Mouse (Mus musculus): ENCODE data around the gene Zeb2. TPM values are rescaled to one million over a fixed set of nuclear protein-coding genes. Genes with fewer than 3 reads are reported as not detected.
A peak's percentile ranks its signal among the peaks of the same experiment; 100 is the strongest.

The Zeb2 gene
- polyA plus RNA-seq, 1 experiment from 2014 or later = 120 TPM

DNA sequence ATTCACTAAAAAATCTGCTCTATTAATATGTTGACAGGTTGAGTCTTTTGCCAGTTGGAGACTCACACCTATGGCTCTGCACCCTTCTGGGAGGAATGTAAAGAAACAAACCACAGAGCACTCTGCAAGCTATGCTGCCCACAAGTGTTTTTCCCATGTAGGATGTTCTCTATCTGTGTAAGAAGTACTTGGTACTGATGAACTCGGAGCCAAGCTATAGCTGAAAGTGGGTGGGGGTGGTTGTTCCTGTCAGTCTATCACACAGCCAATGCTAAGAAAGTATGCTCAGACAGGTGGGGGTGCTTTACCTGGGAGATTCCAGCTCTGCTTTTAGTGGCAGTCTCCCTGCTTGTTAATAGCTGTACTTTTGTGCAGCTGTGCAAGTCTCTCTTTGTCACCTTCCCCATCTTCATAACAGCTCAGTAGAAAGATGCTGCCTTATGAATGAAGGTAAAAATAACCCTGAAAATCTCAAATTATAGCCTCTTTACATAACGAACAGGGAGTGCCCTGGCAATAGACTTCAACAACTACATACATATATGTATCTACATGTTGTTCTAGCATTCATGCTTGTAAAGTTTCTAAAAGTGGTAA, 22.7 kb downstream of the Zeb2 start:
- H3K4me3 ChIP-seq (replicated peaks; ENCODE audit: low read length) = no peak overlapping the region
- 74% methylated on average over 2 of the region's 2 CpGs for WGBS
- no peaks in the 10 kb centered on the region for H3K27me3 ChIP-seq (replicated peaks; ENCODE audit: control insufficient read depth, insufficient read depth, low read length)
- 0 out of 2 replicates have a peak, but pooled peaks cover 2% of the 10 kb centered on the region for H3K36me3 ChIP-seq (ENCODE audit: control insufficient read depth, insufficient read depth)
- no peak overlapping the region for H3K9ac ChIP-seq (replicated peaks; ENCODE audit: low read depth, low read length)
- H3K27ac ChIP-seq (ENCODE audit: low read length) = peak overlapping the region; percentile 14
- H3K9me3 ChIP-seq (ENCODE audit: control insufficient read depth, low read length) = no peaks in the 10 kb centered on the region
- no peak overlapping the region for H3K4me2 ChIP-seq (ENCODE audit: low read length)
- no peak for ATAC-seq
- peaks cover 61% of the 10 kb centered on the region for H3K4me1 ChIP-seq (replicated peaks; ENCODE audit: control insufficient read depth, insufficient read depth, low read length)

DNA sequence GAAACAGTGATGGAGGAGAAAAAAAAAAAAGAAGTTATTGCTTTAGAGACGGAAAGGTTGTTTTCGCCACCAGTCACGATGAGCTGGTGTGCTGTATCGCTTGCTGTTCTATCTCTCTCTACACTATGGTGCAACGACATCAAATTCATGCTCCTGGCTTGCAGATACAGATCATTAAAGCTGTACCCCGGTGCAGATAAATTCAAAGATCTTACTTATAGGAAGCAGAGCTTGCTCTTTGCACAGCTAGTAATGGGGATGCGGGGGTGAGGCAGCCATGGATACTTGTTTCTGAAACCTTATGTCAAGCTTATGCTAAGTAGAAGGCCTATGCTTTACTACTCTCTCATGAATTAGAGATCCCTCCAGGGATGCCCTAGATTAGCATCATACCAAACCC, 23.7 kb downstream of the Zeb2 start:
- Histone ChIP-seq H3K36me3 (ENCODE audit: control insufficient read depth, insufficient read depth) (0 out of 2 replicates have a peak, but pooled peaks cover 2% of the 10 kb centered on the region), H3K27me3 (replicated peaks; ENCODE audit: control insufficient read depth, insufficient read depth, low read length) (no peaks in the 10 kb centered on the region), H3K4me2 (ENCODE audit: low read length) (no peak overlapping the region), H3K9me3 (ENCODE audit: control insufficient read depth, low read length) (no peaks in the 10 kb centered on the region), H3K27ac (ENCODE audit: low read length) (peak overlapping the region; percentile 34), H3K4me1 (replicated peaks; ENCODE audit: control insufficient read depth, insufficient read depth, low read length) (peaks cover 66% of the 10 kb centered on the region), H3K9ac (replicated peaks; ENCODE audit: low read depth, low read length) (no peak overlapping the region), H3K4me3 (replicated peaks; ENCODE audit: low read length) (no peak overlapping the region)
- ATAC-seq = no peak
- WGBS = 76% methylated on average over 7 of the region's 7 CpGs

DNA sequence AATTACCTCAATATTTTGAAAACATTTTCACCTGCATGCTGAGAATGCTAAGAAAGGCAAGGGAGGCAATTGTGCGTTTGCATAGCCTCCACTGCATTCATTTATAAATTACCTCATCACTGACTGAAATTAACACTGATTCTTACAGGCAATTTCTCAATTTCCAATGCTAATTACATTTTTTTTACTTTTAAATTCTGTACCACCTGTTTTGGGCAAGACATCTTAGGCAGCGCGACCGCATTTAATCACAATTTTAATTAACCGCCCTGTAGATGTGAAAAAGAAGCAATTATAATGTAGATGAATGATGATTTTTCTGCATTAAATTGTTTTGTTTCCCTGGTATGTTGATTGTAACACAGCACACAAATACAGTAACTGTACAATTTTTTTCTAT, 24.5 kb downstream of the Zeb2 start:
- Histone ChIP-seq H3K4me3 (replicated peaks; ENCODE audit: low read length) (no peak overlapping the region), H3K27me3 (replicated peaks; ENCODE audit: control insufficient read depth, insufficient read depth, low read length) (no peaks in the 10 kb centered on the region), H3K9ac (replicated peaks; ENCODE audit: low read depth, low read length) (no peak overlapping the region), H3K36me3 (ENCODE audit: control insufficient read depth, insufficient read depth) (0 out of 2 replicates have a peak, but pooled peaks cover 2% of the 10 kb centered on the region), H3K27ac (ENCODE audit: low read length) (peak overlapping the region; percentile 41), H3K9me3 (ENCODE audit: control insufficient read depth, low read length) (no peaks in the 10 kb centered on the region), H3K4me2 (ENCODE audit: low read length) (no peak overlapping the region), H3K4me1 (replicated peaks; ENCODE audit: control insufficient read depth, insufficient read depth, low read length) (peaks cover 62% of the 10 kb centered on the region)
- peak; percentile 24 for ATAC-seq
- 26% methylated on average over 5 of the region's 5 CpGs for WGBS

DNA sequence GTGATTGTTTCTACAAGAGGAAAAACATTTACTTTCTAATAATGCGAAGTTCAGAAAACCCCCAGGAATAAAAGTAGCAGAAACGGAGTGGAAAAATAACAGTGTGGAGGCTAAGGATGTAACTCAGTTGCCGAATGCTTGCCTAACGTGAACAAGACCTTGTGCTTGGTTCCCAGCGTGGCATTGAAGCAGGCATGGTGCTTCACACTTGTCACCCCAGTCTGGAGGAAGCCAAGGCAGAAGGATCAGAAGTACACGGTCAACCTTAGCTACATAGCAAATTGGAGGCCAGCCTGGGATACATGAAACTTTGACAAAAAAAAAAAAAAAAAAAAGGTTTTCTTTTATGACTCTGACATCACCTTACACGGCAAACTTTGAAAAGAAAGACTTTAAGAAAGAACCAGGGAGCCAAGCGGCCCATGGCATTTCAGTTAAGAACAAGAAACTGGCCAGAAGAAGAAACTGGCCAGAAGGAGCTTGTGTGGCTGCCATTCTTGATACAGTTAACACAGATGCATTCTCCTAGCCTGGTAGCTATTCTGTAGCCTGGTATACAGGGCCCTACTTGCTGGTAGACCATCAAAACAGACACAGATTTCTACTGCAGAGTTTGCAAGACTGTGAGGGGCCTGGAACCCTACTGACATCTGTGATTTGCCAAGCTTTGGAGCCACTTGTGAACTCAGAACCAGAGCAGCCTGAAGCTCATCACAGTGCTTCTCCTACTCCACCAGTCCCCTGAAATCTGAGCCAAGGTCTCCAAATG, 26.5 kb downstream of the Zeb2 start:
- no peak overlapping the region for H3K9ac ChIP-seq (replicated peaks; ENCODE audit: low read depth, low read length)
- peaks cover 48% of the 10 kb centered on the region for H3K4me1 ChIP-seq (replicated peaks; ENCODE audit: control insufficient read depth, insufficient read depth, low read length)
- no peaks in the 10 kb centered on the region for H3K9me3 ChIP-seq (ENCODE audit: control insufficient read depth, low read length)
- H3K4me3 ChIP-seq (replicated peaks; ENCODE audit: low read length) = no peak overlapping the region
- no peak for ATAC-seq
- 0 out of 2 replicates have a peak, but pooled peaks cover 2% of the 10 kb centered on the region for H3K36me3 ChIP-seq (ENCODE audit: control insufficient read depth, insufficient read depth)
- no peak overlapping the region for H3K27ac ChIP-seq (ENCODE audit: low read length)
- H3K4me2 ChIP-seq (ENCODE audit: low read length) = no peak overlapping the region
- 88% methylated on average over 8 of the region's 8 CpGs for WGBS
- no peaks in the 10 kb centered on the region for H3K27me3 ChIP-seq (replicated peaks; ENCODE audit: control insufficient read depth, insufficient read depth, low read length)

DNA sequence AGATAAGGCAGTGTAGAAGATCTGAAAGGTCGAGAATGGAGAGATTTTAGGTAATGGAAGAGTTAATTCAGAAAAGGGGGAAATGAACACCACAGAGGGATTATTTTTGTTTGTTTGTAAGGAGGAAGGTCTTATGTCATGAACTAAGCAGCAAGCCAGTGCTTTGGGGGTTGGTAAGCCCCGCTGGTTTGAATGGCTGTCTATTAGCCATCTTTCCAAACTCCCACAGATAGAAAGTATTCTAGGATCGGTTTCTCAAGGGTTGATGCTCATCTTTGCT, 28.0 kb downstream of the Zeb2 start:
- Histone ChIP-seq H3K4me3 (replicated peaks; ENCODE audit: low read length) (no peak overlapping the region), H3K9ac (replicated peaks; ENCODE audit: low read depth, low read length) (peak overlapping the region; percentile 26; the same call in 1 of the 2 replicates), H3K4me2 (ENCODE audit: low read length) (no peak overlapping the region), H3K36me3 (ENCODE audit: control insufficient read depth, insufficient read depth) (0 out of 2 replicates have a peak, but pooled peaks cover 2% of the 10 kb centered on the region), H3K9me3 (ENCODE audit: control insufficient read depth, low read length) (no peaks in the 10 kb centered on the region), H3K27me3 (replicated peaks; ENCODE audit: control insufficient read depth, insufficient read depth, low read length) (no peaks in the 10 kb centered on the region), H3K4me1 (replicated peaks; ENCODE audit: control insufficient read depth, insufficient read depth, low read length) (peaks cover 40% of the 10 kb centered on the region), H3K27ac (ENCODE audit: low read length) (peak overlapping the region; percentile 34)
- no peak for ATAC-seq
- WGBS = 41% methylated on average over 3 of the region's 3 CpGs

DNA sequence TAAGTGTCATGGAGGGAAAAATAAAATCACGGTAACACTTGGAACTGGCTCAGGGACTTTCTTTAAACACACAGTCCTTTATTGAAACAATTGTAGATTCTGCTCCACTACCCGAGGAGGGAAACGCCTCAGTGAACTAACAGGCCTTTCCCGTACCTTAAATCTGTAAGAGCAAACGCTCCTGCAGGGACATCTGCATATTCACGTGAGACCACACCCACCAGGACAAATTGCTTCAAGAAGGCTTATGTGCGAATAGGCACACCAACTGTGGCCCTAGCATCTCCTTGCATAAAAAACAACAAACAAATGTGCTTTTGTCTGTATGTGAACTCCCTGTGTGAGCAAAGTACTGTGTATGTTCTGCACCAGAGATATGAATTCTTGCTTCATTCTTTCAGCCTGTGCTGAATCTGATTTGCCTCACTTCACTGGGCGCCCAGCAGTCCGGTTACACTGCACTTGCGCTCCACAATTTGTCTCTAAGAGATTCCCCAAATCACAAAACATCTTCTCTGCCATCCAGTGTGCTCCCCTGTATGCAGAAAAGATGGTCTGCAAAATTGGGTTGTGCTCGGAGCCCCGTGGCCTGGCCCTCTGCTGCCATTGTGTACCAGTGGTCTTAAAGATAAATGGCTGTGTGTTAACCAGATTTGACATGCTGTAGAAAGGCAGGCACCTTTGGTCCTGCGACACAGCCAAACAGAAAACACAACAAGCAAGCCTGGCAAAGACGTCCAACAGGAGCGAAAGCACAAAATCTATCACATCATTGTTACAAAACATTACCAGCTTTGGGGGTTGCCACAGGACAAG, 28.6 kb downstream of the Zeb2 start:
- ATAC-seq = no peak
- Histone ChIP-seq H3K9me3 (ENCODE audit: control insufficient read depth, low read length) (no peaks in the 10 kb centered on the region), H3K9ac (replicated peaks; ENCODE audit: low read depth, low read length) (peak overlapping the region; percentile 26; the same call in 1 of the 2 replicates), H3K4me2 (ENCODE audit: low read length) (peak overlapping the region; percentile 7; the same call in 1 of the 2 replicates), H3K27ac (ENCODE audit: low read length) (peak overlapping the region; percentile 34), H3K36me3 (ENCODE audit: control insufficient read depth, insufficient read depth) (0 out of 2 replicates have a peak, but pooled peaks cover 2% of the 10 kb centered on the region), H3K4me3 (replicated peaks; ENCODE audit: low read length) (no peak overlapping the region), H3K4me1 (replicated peaks; ENCODE audit: control insufficient read depth, insufficient read depth, low read length) (peaks cover 37% of the 10 kb centered on the region), H3K27me3 (replicated peaks; ENCODE audit: control insufficient read depth, insufficient read depth, low read length) (no peaks in the 10 kb centered on the region)
- 21% methylated on average over 15 of the region's 15 CpGs for WGBS

DNA sequence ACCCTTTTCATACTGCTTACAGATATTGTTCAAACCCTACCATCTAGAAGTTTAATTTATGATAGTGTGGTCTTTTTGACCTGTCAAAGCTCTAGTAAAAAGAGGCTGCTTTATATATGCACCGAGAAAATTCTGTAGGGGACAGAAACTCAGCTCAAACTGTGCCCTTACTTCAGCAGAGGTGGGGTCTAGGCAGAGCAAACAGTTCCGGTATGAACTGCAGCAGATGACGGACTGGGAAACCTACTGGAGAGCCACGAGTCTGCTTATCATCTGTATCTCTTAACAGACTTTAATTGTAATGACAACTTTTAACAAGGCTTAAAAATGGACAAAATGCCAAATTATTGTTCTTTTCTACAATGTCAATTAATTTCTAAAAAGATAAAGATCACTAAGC, 30.0 kb downstream of the Zeb2 start:
- Histone ChIP-seq H3K9ac (replicated peaks; ENCODE audit: low read depth, low read length) (no peak overlapping the region), H3K27me3 (replicated peaks; ENCODE audit: control insufficient read depth, insufficient read depth, low read length) (no peaks in the 10 kb centered on the region), H3K4me1 (replicated peaks; ENCODE audit: control insufficient read depth, insufficient read depth, low read length) (peaks cover 38% of the 10 kb centered on the region), H3K27ac (ENCODE audit: low read length) (no peak overlapping the region), H3K4me2 (ENCODE audit: low read length) (no peak overlapping the region), H3K36me3 (ENCODE audit: control insufficient read depth, insufficient read depth) (0 out of 2 replicates have a peak, but pooled peaks cover 2% of the 10 kb centered on the region), H3K4me3 (replicated peaks; ENCODE audit: low read length) (no peak overlapping the region), H3K9me3 (ENCODE audit: control insufficient read depth, low read length) (no peaks in the 10 kb centered on the region)
- WGBS = 57% methylated on average over 4 of the region's 4 CpGs
- ATAC-seq = no peak

DNA sequence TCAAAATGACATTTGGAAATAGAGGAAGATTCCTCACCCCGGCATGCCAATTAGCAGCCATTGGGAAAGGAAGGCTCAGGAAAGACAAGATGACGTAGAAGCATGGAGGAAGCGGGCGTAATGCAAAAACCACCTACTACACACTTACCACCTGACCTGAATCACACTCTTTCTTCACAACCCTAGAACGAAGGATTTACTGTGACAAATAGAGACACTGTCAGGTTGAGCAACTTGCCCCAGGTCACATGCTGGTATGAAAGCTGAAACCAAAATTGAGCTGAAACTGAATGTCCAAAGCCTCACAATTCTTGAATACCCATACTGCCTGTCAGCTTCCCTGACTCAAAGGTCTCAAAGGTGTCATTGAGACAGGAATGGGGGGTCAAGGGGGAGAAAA, 31.5 kb downstream of the Zeb2 start:
- 83% methylated on average over 5 of the region's 5 CpGs for WGBS

DNA sequence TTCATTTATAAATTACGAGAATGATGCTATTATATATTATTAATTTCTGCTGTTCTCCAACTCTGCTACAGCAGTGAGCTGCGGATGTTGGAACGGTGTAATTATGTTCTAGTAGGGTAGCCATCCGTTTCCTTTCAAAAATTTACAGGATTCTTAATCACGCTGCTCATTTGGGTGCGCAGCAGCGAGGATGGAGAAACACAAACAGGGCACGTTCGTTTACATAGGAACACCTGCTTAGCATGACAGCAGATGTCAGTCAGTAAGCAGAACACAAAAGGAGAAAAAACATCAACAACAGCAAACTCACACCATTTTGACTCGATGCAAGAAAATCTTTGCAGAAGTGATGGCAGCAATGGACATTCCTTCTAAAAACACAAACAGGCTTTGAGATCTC, 34.2 kb downstream of the Zeb2 start:
- Histone ChIP-seq H3K27ac (ENCODE audit: low read length) (peak overlapping the region; percentile 20; the same call in 1 of the 2 replicates), H3K27me3 (replicated peaks; ENCODE audit: control insufficient read depth, insufficient read depth, low read length) (no peaks in the 10 kb centered on the region), H3K4me1 (replicated peaks; ENCODE audit: control insufficient read depth, insufficient read depth, low read length) (peaks cover 27% of the 10 kb centered on the region), H3K4me3 (replicated peaks; ENCODE audit: low read length) (no peak overlapping the region), H3K4me2 (ENCODE audit: low read length) (no peak overlapping the region; the same call in 1 of the 2 replicates), H3K9me3 (ENCODE audit: control insufficient read depth, low read length) (no peaks in the 10 kb centered on the region), H3K36me3 (ENCODE audit: control insufficient read depth, insufficient read depth) (no peaks in the 10 kb centered on the region), H3K9ac (replicated peaks; ENCODE audit: low read depth, low read length) (no peak overlapping the region)
- 23% methylated on average over 10 of the region's 10 CpGs for WGBS
- no peak for ATAC-seq

More for the DNA sequence above, 31.5 kb downstream of the Zeb2 start:
- ATAC-seq = no peak
- H3K9ac ChIP-seq (replicated peaks; ENCODE audit: low read depth, low read length) = no peak overlapping the region
- no peak overlapping the region for H3K27ac ChIP-seq (ENCODE audit: low read length)
- H3K27me3 ChIP-seq (replicated peaks; ENCODE audit: control insufficient read depth, insufficient read depth, low read length) = no peaks in the 10 kb centered on the region
- no peaks in the 10 kb centered on the region for H3K36me3 ChIP-seq (ENCODE audit: control insufficient read depth, insufficient read depth)
- no peak overlapping the region for H3K4me3 ChIP-seq (replicated peaks; ENCODE audit: low read length)
- no peaks in the 10 kb centered on the region for H3K9me3 ChIP-seq (ENCODE audit: control insufficient read depth, low read length)
- no peak overlapping the region for H3K4me2 ChIP-seq (ENCODE audit: low read length)
- peaks cover 43% of the 10 kb centered on the region for H3K4me1 ChIP-seq (replicated peaks; ENCODE audit: control insufficient read depth, insufficient read depth, low read length)
